Mouse (Mus musculus): ENCODE data around the gene Olfr132. TPM values are rescaled to one million over a fixed set of nuclear protein-coding genes. Genes with fewer than 3 reads are reported as not detected.
"Not testable (repeated sequence)": the region's sequence is repeated elsewhere in the genome, so short reads cannot be mapped to it uniquely, and the experiment has no call there.

The Olfr132 gene
- polyA plus RNA-seq (2011; ENCODE audit: insufficient read depth, insufficient read length, low read depth, missing spikeins): not detected in 2 replicates

- TF ChIP-seq POLR2A (IDR thresholded peaks at IDR 0.05; ENCODE audit: insufficient read depth, low read length): no peak
- no peak for TF ChIP-seq CTCF (IDR thresholded peaks at IDR 0.05; ENCODE audit: low read depth, low read length)
- TF ChIP-seq EP300 (IDR thresholded peaks at IDR 0.05; ENCODE audit: insufficient read depth, low read depth, low read length): no peak
- H3K36me3 ChIP-seq (ENCODE audit: control insufficient read depth, insufficient read depth, low read length, poor library complexity, severe bottlenecking): no peaks in the 10 kb centered on the region
- H3K9ac ChIP-seq (ENCODE audit: low read depth, poor library complexity, severe bottlenecking): no peak within 1 kb of the TSS
- H3K27me3 ChIP-seq (ENCODE audit: control insufficient read depth, insufficient read depth, low read length, poor library complexity, severe bottlenecking): no peaks in the 10 kb centered on the region
- no peaks in the 10 kb centered on the region for H3K9me3 ChIP-seq (replicated peaks; ENCODE audit: control insufficient read depth, insufficient read depth, low read length, poor library complexity, severe bottlenecking)
- H3K4me1 ChIP-seq (ENCODE audit: control insufficient read depth, insufficient read depth, low read length): no peaks in the 10 kb centered on the region
- H3K4me3 ChIP-seq (ENCODE audit: low read depth, low read length): no peak within 1 kb of the TSS
- H3K27ac ChIP-seq (ENCODE audit: insufficient read depth, low read length): no peak within 1 kb of the TSS
Observed at GRCm38 (mm10) chr17:38134426-38134825, at the start of gene Olfr132. Gene Olfr132 (minus strand): TSS chr17:38134526.

- no peak within 1 kb of the TSS for H3K4me3 ChIP-seq (ENCODE audit: low read depth, low read length)
- TF ChIP-seq POLR2A (IDR thresholded peaks at IDR 0.05; ENCODE audit: insufficient read depth, low read length): no peak
- TF ChIP-seq CTCF (IDR thresholded peaks at IDR 0.05; ENCODE audit: low read depth, low read length): no peak
- no peak for TF ChIP-seq EP300 (IDR thresholded peaks at IDR 0.05; ENCODE audit: insufficient read depth, low read depth, low read length)
- no peaks in the 10 kb centered on the region for H3K36me3 ChIP-seq (ENCODE audit: control insufficient read depth, insufficient read depth, low read length, poor library complexity, severe bottlenecking)
- no peaks in the 10 kb centered on the region for H3K9me3 ChIP-seq (replicated peaks; ENCODE audit: control insufficient read depth, insufficient read depth, low read length, poor library complexity, severe bottlenecking)
- H3K9ac ChIP-seq (ENCODE audit: low read depth, poor library complexity, severe bottlenecking): no peak within 1 kb of the TSS
- no peaks in the 10 kb centered on the region for H3K27me3 ChIP-seq (ENCODE audit: control insufficient read depth, insufficient read depth, low read length, poor library complexity, severe bottlenecking)
- no peaks in the 10 kb centered on the region for H3K4me1 ChIP-seq (ENCODE audit: control insufficient read depth, insufficient read depth, low read length)
- no peak within 1 kb of the TSS for H3K27ac ChIP-seq (ENCODE audit: insufficient read depth, low read length)
Observed at GRCm38 (mm10) chr17:38171088-38171487, 36.8 kb upstream of the Olfr132 start, which contains the start of gene Olfr134. Gene Olfr134 (plus strand): TSS chr17:38171388.

- Histone ChIP-seq H3K9ac (ENCODE audit: low read depth, poor library complexity, severe bottlenecking) (no peak within 1 kb of the TSS), H3K36me3 (ENCODE audit: control insufficient read depth, insufficient read depth, low read length, poor library complexity, severe bottlenecking) (no peaks in the 10 kb centered on the region), H3K27ac (ENCODE audit: insufficient read depth, low read length) (no peak within 1 kb of the TSS), H3K4me3 (ENCODE audit: low read depth, low read length) (no peak within 1 kb of the TSS), H3K27me3 (ENCODE audit: control insufficient read depth, insufficient read depth, low read length, poor library complexity, severe bottlenecking) (no peaks in the 10 kb centered on the region; the same call in 1 of the 2 replicates), H3K4me1 (ENCODE audit: control insufficient read depth, insufficient read depth, low read length) (no peaks in the 10 kb centered on the region), H3K9me3 (replicated peaks; ENCODE audit: control insufficient read depth, insufficient read depth, low read length, poor library complexity, severe bottlenecking) (no peaks in the 10 kb centered on the region)
- TF ChIP-seq CTCF (IDR thresholded peaks at IDR 0.05; ENCODE audit: low read depth, low read length): no peak
- TF ChIP-seq POLR2A (IDR thresholded peaks at IDR 0.05; ENCODE audit: insufficient read depth, low read length): no peak
- TF ChIP-seq EP300 (IDR thresholded peaks at IDR 0.05; ENCODE audit: insufficient read depth, low read depth, low read length): no peak
Observed at GRCm38 (mm10) chr17:38144981-38145380, 10.7 kb upstream of the Olfr132 start, which contains the start of gene Olfr133. Gene Olfr133 (plus strand): TSS chr17:38145281.

GRCm38 (mm10) chr17:38125371-38125770, 9.0 kb downstream of the Olfr132 start:
- H3K27me3 ChIP-seq (ENCODE audit: control insufficient read depth, insufficient read depth, low read length, poor library complexity, severe bottlenecking); H3K36me3 ChIP-seq (ENCODE audit: control insufficient read depth, insufficient read depth, low read length, poor library complexity, severe bottlenecking); H3K4me1 ChIP-seq (ENCODE audit: control insufficient read depth, insufficient read depth, low read length); H3K27ac ChIP-seq (ENCODE audit: insufficient read depth, low read length); H3K9ac ChIP-seq (ENCODE audit: low read depth, poor library complexity, severe bottlenecking); H3K4me3 ChIP-seq (ENCODE audit: low read depth, low read length): not testable (repeated sequence)
- peaks cover 13% of the 10 kb centered on the region for H3K9me3 ChIP-seq (replicated peaks; ENCODE audit: control insufficient read depth, insufficient read depth, low read length, poor library complexity, severe bottlenecking)

- H3K4me1 ChIP-seq (ENCODE audit: control insufficient read depth, insufficient read depth, low read length); H3K36me3 ChIP-seq (ENCODE audit: control insufficient read depth, insufficient read depth, low read length, poor library complexity, severe bottlenecking); H3K27me3 ChIP-seq (ENCODE audit: control insufficient read depth, insufficient read depth, low read length, poor library complexity, severe bottlenecking); H3K9ac ChIP-seq (ENCODE audit: low read depth, poor library complexity, severe bottlenecking); H3K4me3 ChIP-seq (ENCODE audit: low read depth, low read length): not testable (repeated sequence)
- Histone ChIP-seq H3K27ac (ENCODE audit: insufficient read depth, low read length) (peak overlapping the region; percentile 36; the same call in 1 of the 2 replicates), H3K9me3 (replicated peaks; ENCODE audit: control insufficient read depth, insufficient read depth, low read length, poor library complexity, severe bottlenecking) (peaks cover 13% of the 10 kb centered on the region)
Observed at GRCm38 (mm10) chr17:38124199-38124598, 10.1 kb downstream of the Olfr132 start.

GRCm38 (mm10) chr17:38088593-38088992, 45.7 kb downstream of the Olfr132 start, which contains the start of gene Olfr131:
Gene Olfr131 (minus strand): TSS chr17:38088693.
- H3K27ac ChIP-seq (ENCODE audit: insufficient read depth, low read length): no peak within 1 kb of the TSS
- H3K27me3 ChIP-seq (ENCODE audit: control insufficient read depth, insufficient read depth, low read length, poor library complexity, severe bottlenecking): no peaks in the 10 kb centered on the region
- H3K4me1 ChIP-seq (ENCODE audit: control insufficient read depth, insufficient read depth, low read length): no peaks in the 10 kb centered on the region
- TF ChIP-seq CTCF (IDR thresholded peaks at IDR 0.05; ENCODE audit: low read depth, low read length) (no peak), POLR2A (IDR thresholded peaks at IDR 0.05; ENCODE audit: insufficient read depth, low read length) (no peak), EP300 (IDR thresholded peaks at IDR 0.05; ENCODE audit: insufficient read depth, low read depth, low read length) (no peak)
- H3K36me3 ChIP-seq (ENCODE audit: control insufficient read depth, insufficient read depth, low read length, poor library complexity, severe bottlenecking): no peaks in the 10 kb centered on the region
- H3K4me3 ChIP-seq (ENCODE audit: low read depth, low read length): no peak within 1 kb of the TSS
- H3K9me3 ChIP-seq (replicated peaks; ENCODE audit: control insufficient read depth, insufficient read depth, low read length, poor library complexity, severe bottlenecking): no peaks in the 10 kb centered on the region
- no peak within 1 kb of the TSS for H3K9ac ChIP-seq (ENCODE audit: low read depth, poor library complexity, severe bottlenecking)
